Mouse (Mus musculus): ENCODE data around the gene Tmem169. TPM values are rescaled to one million over a fixed set of nuclear protein-coding genes. Genes with fewer than 3 reads are reported as not detected.

Tmem169 gene
- total RNA-seq (2023), result 0.35 TPM

DNA sequence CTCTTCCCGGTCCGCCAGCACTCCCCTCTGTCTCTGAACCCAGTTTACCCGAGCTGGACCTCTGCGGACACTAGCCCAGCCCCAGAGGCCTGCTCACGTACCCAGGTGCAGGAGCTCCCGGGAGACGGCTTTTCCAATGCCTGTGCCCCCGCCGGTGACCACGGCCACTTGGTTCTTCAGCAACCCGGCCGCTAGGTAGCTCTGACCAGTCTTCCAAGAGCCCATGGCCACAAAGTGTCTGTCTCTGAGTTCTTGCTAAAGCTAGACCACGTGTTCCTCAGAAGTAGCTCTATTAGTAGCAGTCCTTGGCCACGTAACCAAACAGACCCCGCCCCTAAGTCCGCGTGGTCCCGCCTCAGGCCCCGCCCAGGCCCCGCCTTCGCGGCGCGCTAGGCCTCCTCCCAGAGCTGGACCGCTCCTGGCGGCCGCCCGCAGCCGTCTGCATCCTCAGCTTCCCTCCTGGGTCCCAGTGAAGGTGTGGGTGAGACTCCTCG, at the start of gene Tmem169, which contains the start of gene Pecr:
Gene Tmem169 (plus strand): TSS at position 378 of the 494 bp plus-strand sequence.
Gene Pecr (minus strand): TSS at position 323 of the 494 bp plus-strand sequence.

DNA sequence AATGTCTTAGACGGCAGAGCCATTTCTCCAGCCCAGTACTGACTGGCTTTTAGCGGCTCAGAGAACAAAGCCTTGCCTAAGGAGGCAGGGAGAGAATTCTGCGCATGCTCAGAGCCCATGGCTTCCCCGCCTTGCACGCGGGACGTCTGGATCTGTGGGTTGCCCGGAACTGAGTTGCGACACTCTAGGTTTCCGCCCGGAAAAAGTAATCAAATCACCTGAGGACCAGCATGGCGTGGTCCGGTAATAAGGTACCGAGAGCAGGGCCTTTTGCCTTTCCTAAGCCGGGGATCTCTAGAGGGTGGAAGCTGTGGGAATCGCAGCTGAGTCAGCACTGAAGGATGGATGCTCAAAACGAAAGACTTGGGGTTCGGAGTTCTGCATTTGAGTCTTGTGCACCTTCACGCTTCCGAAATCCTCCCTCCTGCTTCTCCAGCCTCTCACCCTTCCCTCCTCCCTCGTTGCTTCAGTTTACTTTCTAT, 23.2 kb downstream of the Tmem169 start, which contains the start of gene Xrcc5:
Gene Xrcc5 (plus strand): TSS at position 105 of the 482 bp plus-strand sequence.

Other genes starting within 250 kb of the Tmem169 start
- gene Mreg, start 72.1 kb upstream of the Tmem169 start, total RNA-seq (2023), result not detected
- 2.1 TPM for gene Pecr, start 55 bp upstream of the Tmem169 start, total RNA-seq (2023)
- 25.3 TPM for gene Xrcc5, start 23.1 kb downstream of the Tmem169 start, total RNA-seq (2023)